Mouse (Mus musculus) adrenal gland, adult 8-10 months (tissue): ENCODE results near the gene Hcfc1r1. TPM values are rescaled to one million over a fixed set of nuclear protein-coding genes. Genes with fewer than 3 reads are reported as not detected.

Source experiments
- DNase-seq: peaks from one replicate; pipeline ENCODE4 v3.0.0; 2022
- total RNA-seq, 4 experiments: library from RNA; stranded (reverse); gene quantifications; 2 replicates each; pipeline ENCODE4 v1.2.4; 2022

Hcfc1r1 gene
- total RNA-seq, 4 experiments from 2014 or later: 136 to 169 (median 147) TPM

GRCm38 (mm10) chr17:23675564-23676281, 2.3 kb downstream of the Hcfc1r1 start:
- peak; percentile 87 for DNase-seq

GRCm38 (mm10) chr17:23676473-23677031, 3.2 kb downstream of the Hcfc1r1 start:
- peak; percentile 65 for DNase-seq

- DNase-seq: peak; percentile 83
These were observed 3.9 kb downstream of the Hcfc1r1 start, which contains the start of gene Tnfrsf12a for GRCm38 (mm10) chr17:23677236-23677679. Tnfrsf12a (minus strand) TSS chr17:23677468.

- DNase-seq: no peak
These were observed 5.9 kb downstream of the Hcfc1r1 start, which contains the start of gene Cldn6 for GRCm38 (mm10) chr17:23679127-23679835. Cldn6 (plus strand) TSS chr17:23679249.

- no peak for DNase-seq
These were observed 6.9 kb downstream of the Hcfc1r1 start for GRCm38 (mm10) chr17:23680336-23680735.

GRCm38 (mm10) chr17:23681086-23681485, 7.7 kb downstream of the Hcfc1r1 start:
- DNase-seq: no peak

- no peak for DNase-seq
These were observed 8.7 kb downstream of the Hcfc1r1 start for GRCm38 (mm10) chr17:23682092-23682491.

- no peak for DNase-seq
These were observed 9.1 kb downstream of the Hcfc1r1 start for GRCm38 (mm10) chr17:23682530-23682929.

GRCm38 (mm10) chr17:23683226-23683625, 9.8 kb downstream of the Hcfc1r1 start:
- DNase-seq: no peak

GRCm38 (mm10) chr17:23683856-23684672, 10.7 kb downstream of the Hcfc1r1 start, which contains the start of gene Cldn9:
Cldn9 (minus strand) TSS chr17:23684026.
- DNase-seq: no peak

GRCm38 (mm10) chr17:23694491-23694890, 21.1 kb downstream of the Hcfc1r1 start:
- DNase-seq: no peak

GRCm38 (mm10) chr17:23695801-23696200, 22.4 kb downstream of the Hcfc1r1 start:
- no peak for DNase-seq

- no peak for DNase-seq
These were observed 26.0 kb downstream of the Hcfc1r1 start for GRCm38 (mm10) chr17:23699131-23700077.

GRCm38 (mm10) chr17:23700079-23700478, 26.7 kb downstream of the Hcfc1r1 start:
- peak; percentile 92 for DNase-seq

- DNase-seq: no peak
These were observed 29.9 kb downstream of the Hcfc1r1 start for GRCm38 (mm10) chr17:23703301-23703700.

- DNase-seq: no peak
These were observed 31.3 kb downstream of the Hcfc1r1 start for GRCm38 (mm10) chr17:23704741-23705140.

- no peak for DNase-seq
These were observed 32.2 kb downstream of the Hcfc1r1 start for GRCm38 (mm10) chr17:23705525-23706104.

GRCm38 (mm10) chr17:23706212-23706611, 32.8 kb downstream of the Hcfc1r1 start:
- peak; percentile 40 for DNase-seq

- DNase-seq: no peak
These were observed 43.6 kb downstream of the Hcfc1r1 start for GRCm38 (mm10) chr17:23717003-23717402.

GRCm38 (mm10) chr17:23719455-23719854, 46.1 kb downstream of the Hcfc1r1 start:
- DNase-seq: no peak

- DNase-seq: peak; percentile 55
These were observed 48.5 kb downstream of the Hcfc1r1 start for GRCm38 (mm10) chr17:23721886-23722285.
